Mouse (Mus musculus) natural killer cell, adult 2 months (primary cell): ENCODE results near the gene Pitpnm2.

Source experiments
- DNase-seq, 2 experiments: peaks; one replicate each; pipeline ENCODE4 v3.0.0; 2022; ENCODE audit warnings: low spot score in 2 of 2

The Pitpnm2 gene

DNA sequence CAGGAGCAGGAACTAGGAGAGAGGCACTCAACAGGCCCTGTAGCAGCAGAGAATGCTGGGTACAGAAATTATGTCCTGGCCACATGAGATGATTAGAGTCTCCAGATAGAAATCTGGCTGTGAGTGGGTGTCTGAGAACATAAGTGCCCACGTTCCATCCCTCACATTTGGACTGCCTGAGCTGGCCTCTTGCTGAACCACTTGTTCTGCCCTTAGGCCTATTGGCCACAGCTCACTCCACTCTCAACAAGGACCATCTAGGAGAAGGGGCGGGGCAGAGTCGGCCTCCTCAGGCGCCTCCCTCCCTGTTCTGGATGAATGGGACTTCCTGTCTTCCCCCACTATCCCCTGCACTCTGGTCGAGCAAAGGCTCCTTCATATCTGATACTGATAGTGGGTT, 100.5 kb downstream of the Pitpnm2 start:
- no peak for DNase-seq

DNA sequence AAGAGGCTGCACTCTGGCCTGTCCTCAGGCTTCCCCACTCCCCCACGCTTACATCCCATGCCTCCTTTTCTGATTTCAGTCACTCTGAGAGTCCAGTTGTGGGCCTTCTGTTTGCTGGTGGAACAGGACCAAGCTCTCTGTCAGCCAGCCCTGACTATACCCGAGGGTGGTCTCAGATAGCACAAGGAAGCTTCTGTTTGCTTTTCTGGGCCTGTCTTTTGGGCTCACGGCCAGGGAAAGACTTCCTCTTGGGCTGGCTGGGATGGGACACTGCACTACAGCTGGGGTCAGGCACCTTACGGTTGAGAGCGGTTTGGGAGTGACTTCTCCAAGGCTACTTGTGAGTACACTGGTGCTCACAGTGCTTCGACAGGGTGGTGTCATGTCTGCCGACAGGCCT, 111.5 kb downstream of the Pitpnm2 start:
- no peak for DNase-seq

DNA sequence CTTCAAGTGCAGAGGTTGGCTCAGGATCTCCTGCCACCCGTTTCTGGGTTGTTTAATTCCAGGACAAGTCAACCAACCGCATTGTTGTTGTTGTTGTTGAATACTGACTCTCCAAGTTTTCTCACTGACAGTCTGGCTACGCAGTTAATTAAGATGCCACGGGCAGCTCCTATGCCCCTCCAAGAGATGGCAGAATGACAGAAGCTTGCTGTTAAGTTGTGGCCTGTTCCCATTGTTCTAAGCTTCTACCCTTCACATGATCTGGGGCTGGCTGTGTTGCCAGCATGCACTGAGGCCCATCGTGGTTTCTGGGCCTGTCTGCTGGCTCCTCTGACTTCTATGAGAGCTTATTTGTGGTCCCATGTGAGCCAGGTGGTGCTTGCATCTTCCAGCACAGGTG, 115.3 kb downstream of the Pitpnm2 start:
- no peak for DNase-seq

DNA sequence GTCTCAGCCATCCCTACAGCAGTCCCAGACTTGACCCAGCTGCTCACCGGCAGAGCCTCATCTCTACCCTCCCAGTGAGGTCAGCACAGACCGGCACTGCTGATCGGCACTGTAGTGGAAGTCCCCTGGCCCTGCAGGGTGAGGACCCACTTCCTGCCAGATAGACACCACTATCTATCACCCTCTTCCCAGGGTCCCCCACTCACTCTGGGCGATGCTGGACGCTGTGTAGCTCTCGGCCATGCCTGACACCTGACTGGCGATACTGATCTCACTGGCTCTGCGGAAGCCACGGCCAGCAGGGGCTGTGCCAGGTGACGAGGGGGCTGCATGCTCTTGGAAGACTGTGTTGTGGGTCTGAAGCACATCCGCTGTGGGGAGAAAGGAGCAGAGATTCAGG, 124.5 kb downstream of the Pitpnm2 start:
- DNase-seq = no peak

DNA sequence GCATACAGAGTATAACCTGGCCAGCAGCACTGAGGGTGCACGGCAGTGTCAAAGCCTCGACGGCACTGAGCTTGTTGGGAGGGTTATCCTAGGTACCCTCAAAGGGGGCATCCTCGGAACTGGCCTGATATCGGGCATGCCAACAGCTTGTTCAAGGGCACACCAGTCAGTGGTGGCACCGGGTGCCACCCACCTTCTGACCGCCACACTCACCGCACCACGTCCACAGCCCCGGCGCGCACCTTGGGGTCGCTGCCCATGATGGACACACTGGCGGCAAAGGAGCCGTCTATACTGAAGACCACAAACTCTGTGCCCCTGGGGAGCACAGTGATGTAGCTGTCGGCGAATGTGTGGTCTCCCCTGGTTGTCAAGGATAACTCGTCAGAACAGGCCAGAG, 127.2 kb downstream of the Pitpnm2 start:
- no peak for DNase-seq

DNA sequence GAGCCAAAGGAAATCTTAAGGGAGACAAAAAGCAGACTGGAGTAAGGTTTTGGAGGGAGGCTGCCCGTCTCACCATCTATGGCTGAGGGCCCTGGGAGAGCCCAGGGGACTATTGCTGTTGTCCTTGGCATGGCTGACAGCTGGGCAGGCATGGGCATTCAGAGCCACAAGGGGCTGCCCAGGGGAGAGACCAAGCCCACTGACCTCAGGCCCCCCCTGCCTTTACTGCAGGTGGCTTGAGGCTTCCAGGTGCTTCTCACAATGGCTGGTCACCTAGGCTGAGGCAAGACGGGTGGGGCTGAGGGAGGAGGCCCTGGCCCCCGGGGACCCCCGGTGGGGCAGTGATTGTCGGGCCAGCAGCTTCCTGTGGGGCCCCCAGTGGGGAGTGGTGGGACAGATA, 130.4 kb downstream of the Pitpnm2 start:
- DNase-seq = no peak

DNA sequence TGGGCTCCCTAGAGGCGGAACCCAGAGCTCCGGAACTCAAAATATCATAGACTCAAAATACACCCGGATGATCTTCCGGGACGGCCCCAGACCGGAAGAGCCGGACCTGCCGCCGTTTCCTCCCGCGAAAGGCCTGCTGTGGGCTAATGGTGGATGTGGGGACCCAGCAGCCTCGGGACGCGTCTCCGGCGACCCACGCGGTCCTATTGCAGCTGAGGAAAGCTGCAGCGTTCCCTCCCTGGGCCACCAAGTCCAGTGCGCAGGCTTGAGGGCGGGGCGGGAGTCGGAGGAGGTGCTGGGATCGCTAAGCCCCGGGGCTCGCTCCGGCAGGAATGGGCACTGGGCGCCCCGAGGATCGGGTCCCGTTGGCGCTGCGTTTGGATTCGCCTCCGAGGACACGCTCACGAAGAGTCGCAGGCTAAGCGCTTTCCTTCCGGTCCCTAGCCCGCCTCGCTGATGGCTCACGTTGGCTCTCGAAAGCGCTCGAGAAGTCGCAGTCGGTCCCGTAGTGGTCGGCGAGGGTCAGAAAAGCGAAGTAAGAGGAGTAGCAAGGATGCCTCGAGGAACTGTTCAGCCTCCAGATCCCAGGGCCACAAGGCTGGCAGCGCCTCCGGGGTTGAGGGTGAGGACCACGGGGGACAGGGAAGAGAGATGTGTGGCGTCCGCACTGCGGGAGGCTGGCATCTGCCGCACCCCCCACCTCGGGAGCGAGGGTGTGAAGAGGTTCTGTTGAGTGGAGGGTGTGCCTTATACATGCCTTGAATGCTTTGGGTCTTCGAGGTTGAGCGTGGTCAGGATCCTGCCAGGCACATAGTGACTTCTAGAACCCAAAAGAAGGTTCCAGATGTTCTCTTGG, 133.3 kb downstream of the Pitpnm2 start, which contains the start of gene Arl6ip4:
Arl6ip4 (plus strand) TSS at position 100 of the 856 bp plus-strand sequence.
- DNase-seq = peak; percentile 65 to 74

DNA sequence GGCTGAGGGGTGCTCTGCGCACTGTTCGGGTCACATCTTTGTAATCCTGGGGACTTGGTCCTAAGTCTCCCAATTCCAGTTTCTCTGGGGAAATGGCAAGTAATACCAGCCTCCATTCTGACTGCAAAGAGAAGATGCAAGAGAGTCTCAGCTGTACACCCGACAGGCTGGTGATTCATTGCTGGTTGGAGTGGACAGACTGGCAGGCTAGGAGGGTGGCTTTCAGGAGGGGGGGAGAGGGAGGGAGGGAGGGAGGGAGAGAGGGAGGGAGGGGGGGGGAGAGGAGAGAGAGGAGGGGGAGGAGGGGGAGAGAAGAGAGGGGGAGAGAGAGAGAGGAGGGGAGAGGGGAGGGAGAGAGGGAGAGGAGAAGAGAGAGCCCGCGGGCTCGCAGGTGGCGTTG, 134.0 kb downstream of the Pitpnm2 start:
- no peak for DNase-seq

DNA sequence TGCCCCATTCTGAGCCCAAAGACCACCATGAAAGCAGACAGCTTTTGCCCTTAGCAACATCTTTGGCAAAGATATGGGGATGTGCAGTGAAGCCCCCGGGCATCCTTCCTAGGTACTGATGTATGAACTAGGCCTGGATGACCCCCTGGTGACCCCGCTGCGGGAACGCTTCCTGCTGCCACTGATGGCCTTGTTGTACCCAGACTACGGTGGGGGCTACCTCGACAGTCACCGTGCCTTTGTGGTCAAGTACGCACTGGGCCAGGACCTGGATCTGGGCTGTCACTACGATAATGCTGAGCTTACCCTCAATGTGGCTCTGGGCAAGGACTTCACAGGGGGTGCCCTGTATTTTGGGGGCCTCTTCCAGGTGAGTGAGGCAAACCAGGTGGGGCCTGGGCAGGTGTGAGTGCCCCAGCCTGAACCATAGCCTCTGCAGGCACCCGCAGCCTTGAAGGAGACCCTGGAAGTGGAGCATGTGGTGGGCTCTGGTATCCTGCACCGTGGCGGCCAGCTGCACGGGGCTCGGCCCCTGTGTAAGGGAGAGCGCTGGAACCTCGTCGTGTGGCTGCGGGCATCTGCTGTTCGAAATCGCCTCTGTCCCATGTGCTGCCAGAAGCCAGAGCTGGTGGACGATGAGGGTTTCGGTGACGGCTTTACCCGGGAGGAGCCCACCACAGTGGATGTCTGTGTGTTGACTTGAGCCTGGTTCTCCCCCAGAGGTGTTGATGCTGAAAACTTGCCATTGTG, 135.1 kb downstream of the Pitpnm2 start:
- DNase-seq = no peak

DNA sequence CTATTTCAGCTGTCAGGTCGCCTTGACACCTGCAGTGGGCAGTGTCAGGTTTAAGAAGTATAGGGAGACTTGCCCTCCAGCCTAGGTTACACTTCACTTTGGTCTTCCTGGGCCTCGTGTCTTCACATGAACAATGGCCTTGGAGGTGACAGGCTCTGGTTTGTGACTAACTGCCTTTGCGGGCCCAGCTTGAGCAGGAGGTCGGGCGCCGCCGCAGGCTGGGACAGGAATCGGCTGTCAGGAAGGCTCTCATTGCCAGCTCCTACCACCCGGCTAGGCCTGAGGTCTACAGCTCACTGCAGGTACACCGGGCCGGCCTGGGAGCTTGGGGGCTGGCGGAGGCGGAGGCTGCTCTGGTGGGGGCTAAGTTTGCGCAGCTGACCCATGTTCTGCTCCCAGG, 136.5 kb downstream of the Pitpnm2 start:
- peak; percentile 49 to 62 for DNase-seq

DNA sequence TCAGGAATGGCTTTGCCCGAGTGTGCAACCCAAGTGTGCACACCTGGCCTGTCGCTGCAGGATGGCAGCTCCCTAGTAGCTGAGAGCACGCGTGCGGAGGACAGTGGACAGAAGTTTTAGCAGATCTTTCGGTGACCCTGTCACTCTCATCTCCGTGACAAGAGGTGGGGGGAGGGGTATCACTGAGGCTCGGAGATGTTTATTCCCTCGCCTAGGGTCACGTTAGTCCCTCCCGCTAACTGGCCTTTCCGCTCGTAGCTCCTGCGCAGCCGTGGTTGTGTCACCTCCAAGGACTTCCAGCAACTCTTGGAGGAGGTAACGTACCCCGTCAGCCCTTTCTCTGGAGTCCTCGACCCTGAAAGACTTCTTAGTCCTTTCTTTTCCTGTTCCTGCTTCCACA, 137.0 kb downstream of the Pitpnm2 start:
- DNase-seq = no peak

DNA sequence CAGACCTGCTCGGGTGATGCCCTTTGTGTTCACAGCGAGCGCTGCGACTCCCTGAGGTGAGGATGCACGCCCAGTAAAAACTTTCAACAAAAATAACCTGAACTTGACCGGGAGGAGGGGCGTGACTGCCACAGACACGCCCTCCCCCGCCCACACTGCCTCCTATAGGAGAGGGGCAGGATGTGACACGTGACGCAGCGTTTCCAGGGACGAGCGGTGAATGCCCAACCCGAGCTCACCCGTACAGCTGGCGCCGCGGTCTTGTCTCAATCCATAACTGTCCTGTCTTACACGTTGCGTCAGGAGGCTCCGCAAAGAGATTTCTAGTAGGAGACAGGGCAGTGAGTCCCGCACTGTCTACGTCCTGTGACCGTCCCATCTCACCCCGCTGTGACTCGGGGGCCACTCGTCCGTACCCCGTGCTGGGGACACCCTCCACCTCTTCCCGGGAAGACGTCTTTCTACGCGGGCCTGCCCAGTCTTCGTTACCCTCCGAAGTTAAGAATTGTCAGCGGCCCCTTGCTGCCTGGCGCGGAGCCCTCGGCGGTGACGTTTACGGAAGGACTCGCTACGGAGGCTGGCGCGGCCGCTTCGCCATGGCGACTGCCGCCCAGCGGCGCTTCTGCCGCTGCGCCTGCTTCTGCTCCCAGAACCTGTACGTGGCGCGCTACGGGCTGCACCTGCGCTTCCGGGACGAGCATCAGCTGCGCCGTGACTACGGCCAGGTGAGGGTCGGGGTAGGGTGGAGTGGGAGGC, 137.6 kb downstream of the Pitpnm2 start, which contains the start of gene Ogfod2:
Ogfod2 (plus strand) TSS at position 556 of the 756 bp plus-strand sequence.
- DNase-seq = peak; percentile 93 to 96

DNA sequence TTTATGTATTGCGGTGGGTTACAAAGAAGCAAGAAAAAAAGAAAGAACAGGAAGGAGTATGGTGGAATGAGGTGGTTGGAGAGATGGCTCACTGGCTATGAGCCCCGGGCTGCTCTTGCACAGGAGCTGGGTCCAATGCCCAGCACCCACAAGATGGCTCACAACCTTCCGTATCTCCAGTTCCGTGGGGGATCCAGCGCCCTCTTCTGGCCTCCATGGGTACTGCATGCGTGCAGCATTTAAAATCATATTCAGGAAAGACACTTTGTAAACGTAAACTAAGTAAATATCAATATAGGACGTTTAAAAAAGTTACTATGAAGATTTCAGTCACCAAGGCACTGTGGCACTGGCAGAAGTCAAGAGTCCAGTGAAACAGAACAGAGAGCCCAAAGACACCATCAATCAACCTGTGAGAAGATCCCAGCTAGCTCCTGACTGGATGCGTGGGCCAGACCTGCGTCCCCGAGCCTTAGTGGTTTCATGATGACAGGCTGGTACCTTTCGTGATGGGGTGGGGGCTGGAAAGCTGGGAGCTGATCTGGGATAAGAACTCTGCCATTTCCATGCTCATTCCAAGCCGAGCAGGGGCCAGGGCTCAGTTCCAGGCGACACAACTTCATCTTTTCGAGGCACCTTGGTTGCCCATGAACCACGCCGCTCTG, 138.4 kb downstream of the Pitpnm2 start:
- DNase-seq = peak; percentile 55 to 70

DNA sequence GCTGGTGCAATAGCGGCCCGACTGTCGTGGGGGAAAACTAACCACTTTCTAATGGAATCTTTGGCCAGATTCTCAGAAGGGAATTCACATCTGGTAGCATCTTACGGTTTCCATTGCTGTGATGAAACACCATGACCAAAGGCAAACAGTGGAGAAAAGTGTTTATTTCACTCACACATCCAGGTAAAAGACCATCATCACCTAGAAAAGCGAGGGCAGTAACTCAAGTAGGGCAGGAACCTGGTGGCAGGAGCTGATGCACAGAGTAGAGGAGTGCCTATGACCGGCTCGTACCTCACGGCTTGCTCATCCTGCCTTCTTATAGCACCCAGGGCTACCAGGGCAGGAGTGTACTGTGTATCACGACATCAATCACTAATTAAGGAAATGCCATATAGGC, 146.0 kb downstream of the Pitpnm2 start:
- DNase-seq = no peak

DNA sequence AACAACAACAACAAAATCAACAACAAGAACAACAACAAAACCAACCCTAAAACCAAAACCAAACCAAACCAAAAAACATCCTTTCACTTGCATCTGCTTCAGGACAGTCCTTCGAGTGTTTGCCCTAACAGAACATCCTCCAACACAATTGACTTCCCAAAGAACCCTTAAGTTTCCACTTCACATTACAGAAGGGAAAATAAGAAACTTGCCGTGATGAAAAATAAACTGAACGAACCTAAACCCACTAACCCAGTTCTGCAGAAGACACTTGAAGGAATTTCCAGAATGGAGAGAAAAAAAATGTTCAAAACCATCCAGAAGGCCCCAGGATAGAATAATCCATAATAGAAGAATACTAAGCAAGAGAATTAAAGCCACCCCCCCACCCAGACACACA, 146.5 kb downstream of the Pitpnm2 start:
- DNase-seq = no peak

DNA sequence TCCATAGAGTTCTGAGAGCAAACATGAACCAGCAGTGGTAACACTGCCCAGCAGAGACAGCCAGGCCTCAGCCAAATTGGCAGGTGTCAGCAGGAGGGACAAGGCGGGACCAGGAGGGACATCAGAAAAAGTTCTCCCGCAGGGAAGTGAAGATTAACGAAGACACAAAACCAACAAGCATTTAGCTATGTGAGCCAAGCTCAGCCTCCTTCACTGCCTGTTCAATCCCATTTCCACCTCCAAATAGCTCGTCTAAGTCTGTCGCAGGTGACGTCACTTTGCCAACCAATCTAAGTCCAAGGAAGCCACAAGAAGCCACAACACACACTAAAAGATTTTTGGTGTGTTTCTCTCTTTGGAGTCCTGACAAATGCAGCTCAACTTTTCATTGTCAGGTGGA, 147.2 kb downstream of the Pitpnm2 start:
- no peak for DNase-seq

DNA sequence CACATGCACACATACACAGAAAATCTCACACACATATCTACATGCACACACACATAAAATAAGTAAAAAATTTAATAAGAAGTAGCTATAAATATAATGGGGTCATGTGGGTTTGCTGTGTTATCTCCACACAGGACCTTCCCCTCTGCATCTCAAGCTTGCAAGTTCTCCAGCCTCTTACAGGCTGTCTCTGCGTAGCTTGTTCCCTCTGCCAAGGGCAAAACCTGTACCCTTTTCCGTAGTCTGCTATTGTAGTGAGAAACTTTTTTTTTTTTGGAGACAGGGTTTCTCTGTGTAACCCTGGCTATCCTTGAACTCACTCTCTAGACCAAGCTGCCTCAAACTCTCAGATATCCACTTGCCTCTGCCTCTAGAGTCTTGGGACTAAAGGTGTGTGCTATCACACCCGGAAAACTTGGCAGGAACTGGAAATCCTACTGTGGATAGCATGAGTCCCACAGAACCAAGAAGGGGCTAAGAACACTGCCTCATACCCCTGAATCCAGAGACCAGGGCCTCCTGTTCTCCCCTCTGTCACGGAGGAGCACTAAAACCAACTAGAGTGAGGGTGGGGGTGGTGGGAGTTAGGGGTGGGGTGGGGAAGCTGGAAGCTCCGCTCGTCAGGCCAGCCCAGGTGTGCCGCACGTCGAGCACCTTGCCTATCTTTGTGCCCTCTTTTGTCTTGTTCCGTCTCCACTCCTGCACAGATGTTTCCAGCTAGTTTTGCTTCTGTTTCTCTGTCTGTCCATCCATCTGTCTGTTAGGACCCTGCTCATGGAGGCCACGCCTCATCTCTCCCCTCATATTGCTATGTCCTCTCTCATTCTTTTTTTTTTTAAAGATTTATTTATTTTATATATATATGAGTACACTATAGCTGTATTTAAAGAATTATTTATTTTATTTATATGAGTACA, 149.2 kb downstream of the Pitpnm2 start:
- DNase-seq = no peak

DNA sequence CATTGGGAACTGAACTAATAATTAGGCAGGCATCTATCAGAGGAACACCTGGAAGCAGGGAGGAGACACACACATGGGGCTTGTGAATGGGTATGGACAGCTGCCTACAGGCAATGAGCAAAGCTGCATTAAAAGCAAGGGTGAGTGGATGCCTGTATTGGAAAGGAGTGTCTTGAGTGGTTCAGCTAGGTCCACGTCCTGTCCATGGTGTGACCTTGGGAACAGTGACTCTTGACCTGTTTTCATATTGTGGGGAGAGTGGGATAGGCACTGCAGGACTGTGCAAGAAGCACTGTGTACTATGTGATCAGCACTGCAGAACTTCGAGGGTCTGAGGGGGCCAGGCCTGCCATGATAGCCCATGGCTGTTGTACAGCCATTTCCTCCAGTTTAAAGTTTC, 150.6 kb downstream of the Pitpnm2 start:
- DNase-seq = no peak

DNA sequence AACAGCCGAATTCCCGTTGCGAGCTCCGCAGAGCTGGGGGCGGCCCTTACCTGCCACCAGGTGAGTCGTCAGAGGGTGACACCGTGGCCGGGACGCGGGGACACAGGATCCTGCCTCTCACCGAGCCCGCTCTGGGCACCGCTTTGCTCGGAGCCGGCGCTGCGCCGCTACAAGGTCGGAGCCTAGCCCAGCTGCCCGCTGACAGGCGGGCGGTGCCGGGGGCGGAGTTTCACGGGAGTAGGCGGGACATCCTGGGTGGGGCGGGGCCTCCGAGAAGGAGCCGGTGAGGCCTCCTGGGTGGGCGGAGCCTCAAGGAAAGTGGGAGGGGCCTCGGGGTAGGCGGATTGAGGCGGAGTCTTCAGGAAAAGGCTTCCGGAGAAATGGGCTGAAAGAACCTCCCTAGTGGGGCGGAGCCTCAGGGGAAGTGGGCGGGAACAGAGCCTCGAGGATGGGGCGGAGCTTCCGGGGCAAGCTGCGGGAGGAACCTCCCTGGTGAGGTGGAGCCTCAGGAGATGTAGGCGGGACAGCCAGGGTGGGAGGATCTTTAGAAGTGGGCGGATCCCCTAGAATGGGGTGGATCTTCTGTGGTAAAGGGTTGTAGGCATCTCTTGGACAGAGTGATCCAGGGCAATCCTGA, 153.8 kb downstream of the Pitpnm2 start, which contains the start of gene Abcb9:
Abcb9 (minus strand) TSS at position 203 of the 637 bp plus-strand sequence.
- peak; percentile 99 to 100 for DNase-seq

DNA sequence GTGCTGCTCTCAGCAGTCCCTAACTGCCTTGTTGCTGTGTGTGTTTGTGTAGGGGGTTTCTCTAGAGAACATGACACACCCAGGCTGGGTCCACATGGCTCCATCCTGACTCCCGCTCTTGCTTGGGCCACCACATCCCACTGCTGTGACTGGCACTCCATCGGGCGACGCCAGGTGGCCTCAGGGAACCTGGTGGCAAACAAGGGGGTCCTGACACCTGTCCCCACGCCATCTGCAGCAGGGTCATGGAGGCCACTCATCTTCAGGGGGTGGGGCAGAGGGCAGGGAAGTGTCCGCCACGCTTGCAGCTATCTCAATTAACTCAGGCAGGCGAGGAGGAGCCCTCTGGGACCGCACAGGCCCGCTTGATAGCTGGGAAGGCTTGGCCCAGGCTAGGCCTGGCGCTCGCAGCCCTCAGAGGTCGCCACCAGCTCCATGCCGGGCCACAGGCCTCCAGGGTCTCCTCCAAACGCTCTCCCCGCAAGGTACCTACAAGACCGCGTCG, 154.4 kb downstream of the Pitpnm2 start:
- DNase-seq = no peak
